Mouse (Mus musculus) forebrain, embryonic 11.5 days (tissue): ENCODE results near the gene Tapbp. TPM values are rescaled to one million over a fixed set of nuclear protein-coding genes. Genes with fewer than 3 reads are reported as not detected.

Source experiments
- ATAC-seq: fragments of 200-750 bp; cut with Nextera tagmentation; replicated peaks from 2 replicates; pipeline ENCODE4 v1.8.0; 2017; ENCODE audit warnings: moderate TSS enrichment; ENCODE audit not compliant: low FRiP score
- DNase-seq: peaks from one replicate; pipeline ENCODE4 v3.0.0-alpha.2; 2017; ENCODE audit warnings: low spot score
- H3K27ac ChIP-seq: fragments of 300-500 bp; sonication (generic); 2 replicates; pipeline ENCODE4 v1.5.1; 2014; ENCODE audit warnings: low read depth, low read length
- H3K27me3 ChIP-seq: fragments of 300-500 bp; sonication (generic); 2 replicates; pipeline ENCODE4 v1.6.1; 2014; ENCODE audit warnings: mild to moderate bottlenecking, low read length, mixed read lengths; ENCODE audit not compliant: control insufficient read depth, insufficient read depth
- H3K36me3 ChIP-seq: fragments of 300-500 bp; sonication (generic); 2 replicates; pipeline ENCODE4 v1.6.1; 2014; ENCODE audit warnings: mild to moderate bottlenecking, low read length, moderate library complexity, mixed read lengths; ENCODE audit not compliant: control insufficient read depth, insufficient read depth
- H3K4me1 ChIP-seq: fragments of 300-500 bp; sonication (generic); replicated peaks from 2 replicates; pipeline ENCODE4 v1.6.1; 2014; ENCODE audit warnings: low read length, mixed read lengths; ENCODE audit not compliant: control insufficient read depth, insufficient read depth
- H3K4me2 ChIP-seq: fragments of 300-500 bp; sonication (generic); 2 replicates; pipeline ENCODE4 v1.6.1; 2014; ENCODE audit warnings: low read depth, mild to moderate bottlenecking, low read length, moderate library complexity, mixed read lengths; ENCODE audit not compliant: severe bottlenecking
- H3K4me3 ChIP-seq: fragments of 300-500 bp; sonication (generic); 2 replicates; pipeline ENCODE4 v1.5.1; 2014; ENCODE audit warnings: low read depth, low read length
- H3K9ac ChIP-seq: fragments of 300-500 bp; sonication (generic); 2 replicates; pipeline ENCODE4 v1.6.1; 2014; ENCODE audit warnings: low read length
- H3K9me3 ChIP-seq: fragments of 300-500 bp; sonication (generic); 2 replicates; pipeline ENCODE4 v1.6.1; 2016; ENCODE audit warnings: low read length, mixed read lengths; ENCODE audit not compliant: control insufficient read depth
- WGBS: fragments of 180-500 bp; shearing (Covaris S2); extraction: QIAGEN DNeasy Blood & Tissue Kit; methylation state at CpG from one replicate; pipeline ENCODE4 v1.1.7; 2014; 5-methylcytosine and 5-hydroxymethylcytosine counted together
- polyA plus RNA-seq: library from polyadenylated mRNA; unstranded; fragments of >200 nt; fragmentation: Nextera tagmentation; extraction: Ambion mirVana; gene quantifications from 2 replicates; pipeline ENCODE4 v1.2.1, GENCODE M21; 2014

Tapbp gene
- polyA plus RNA-seq, 1 experiment from 2014 or later = 15.5 TPM

- H3K9ac ChIP-seq = no peak overlapping the region
- H3K4me1 ChIP-seq = peaks cover 5% of the 10 kb centered on the region; the same call in 1 of the 2 replicates
- H3K27ac ChIP-seq = no peak overlapping the region
- DNase-seq (no peak), ATAC-seq (no peak)
- no peaks in the 10 kb centered on the region for H3K27me3 ChIP-seq
- H3K4me3 ChIP-seq = no peak overlapping the region
- H3K36me3 ChIP-seq = no peaks in the 10 kb centered on the region
- WGBS = 85% methylated on average over 10 of the region's 10 CpGs
- no peak overlapping the region for H3K4me2 ChIP-seq
- H3K9me3 ChIP-seq = no peaks in the 10 kb centered on the region
Observed at GRCm38 (mm10) chr17:33924577-33925283, 9.0 kb downstream of the Tapbp start.

- H3K36me3 ChIP-seq = no peaks in the 10 kb centered on the region
- H3K9ac ChIP-seq = no peak overlapping the region
- H3K4me2 ChIP-seq = no peak overlapping the region
- H3K27me3 ChIP-seq = no peaks in the 10 kb centered on the region
- ATAC-seq (no peak), DNase-seq (no peak)
- H3K9me3 ChIP-seq = no peaks in the 10 kb centered on the region
- no peak overlapping the region for H3K4me3 ChIP-seq
- no peak overlapping the region for H3K27ac ChIP-seq
- 88% methylated on average over 21 of the region's 21 CpGs for WGBS
- H3K4me1 ChIP-seq = peaks cover 5% of the 10 kb centered on the region; the same call in 1 of the 2 replicates
Observed at GRCm38 (mm10) chr17:33925406-33926116, 9.9 kb downstream of the Tapbp start.

GRCm38 (mm10) chr17:33926207-33926932, 10.7 kb downstream of the Tapbp start:
- 76% methylated on average over 17 of the region's 17 CpGs for WGBS
- H3K9ac ChIP-seq = no peak overlapping the region
- peaks cover 11% of the 10 kb centered on the region; the same call in 1 of the 2 replicates for H3K4me1 ChIP-seq
- ATAC-seq (no peak), DNase-seq (no peak)
- no peaks in the 10 kb centered on the region for H3K9me3 ChIP-seq
- no peaks in the 10 kb centered on the region for H3K27me3 ChIP-seq
- no peaks in the 10 kb centered on the region for H3K36me3 ChIP-seq
- no peak overlapping the region for H3K27ac ChIP-seq
- H3K4me2 ChIP-seq = no peak overlapping the region
- H3K4me3 ChIP-seq = no peak overlapping the region

- Histone ChIP-seq H3K36me3 (no peaks in the 10 kb centered on the region), H3K4me2 (peak overlapping the region; percentile 100), H3K27ac (no peak overlapping the region), H3K9me3 (no peaks in the 10 kb centered on the region), H3K4me1 (peaks cover 13% of the 10 kb centered on the region; the same call in 1 of the 2 replicates), H3K9ac (peak overlapping the region; percentile 84), H3K27me3 (no peaks in the 10 kb centered on the region), H3K4me3 (peak overlapping the region; percentile 83)
- WGBS = 66% methylated on average over 21 of the region's 21 CpGs
- DNase-seq (no peak), ATAC-seq (no peak)
Observed at GRCm38 (mm10) chr17:33928251-33928947, 12.7 kb downstream of the Tapbp start.

DNA sequence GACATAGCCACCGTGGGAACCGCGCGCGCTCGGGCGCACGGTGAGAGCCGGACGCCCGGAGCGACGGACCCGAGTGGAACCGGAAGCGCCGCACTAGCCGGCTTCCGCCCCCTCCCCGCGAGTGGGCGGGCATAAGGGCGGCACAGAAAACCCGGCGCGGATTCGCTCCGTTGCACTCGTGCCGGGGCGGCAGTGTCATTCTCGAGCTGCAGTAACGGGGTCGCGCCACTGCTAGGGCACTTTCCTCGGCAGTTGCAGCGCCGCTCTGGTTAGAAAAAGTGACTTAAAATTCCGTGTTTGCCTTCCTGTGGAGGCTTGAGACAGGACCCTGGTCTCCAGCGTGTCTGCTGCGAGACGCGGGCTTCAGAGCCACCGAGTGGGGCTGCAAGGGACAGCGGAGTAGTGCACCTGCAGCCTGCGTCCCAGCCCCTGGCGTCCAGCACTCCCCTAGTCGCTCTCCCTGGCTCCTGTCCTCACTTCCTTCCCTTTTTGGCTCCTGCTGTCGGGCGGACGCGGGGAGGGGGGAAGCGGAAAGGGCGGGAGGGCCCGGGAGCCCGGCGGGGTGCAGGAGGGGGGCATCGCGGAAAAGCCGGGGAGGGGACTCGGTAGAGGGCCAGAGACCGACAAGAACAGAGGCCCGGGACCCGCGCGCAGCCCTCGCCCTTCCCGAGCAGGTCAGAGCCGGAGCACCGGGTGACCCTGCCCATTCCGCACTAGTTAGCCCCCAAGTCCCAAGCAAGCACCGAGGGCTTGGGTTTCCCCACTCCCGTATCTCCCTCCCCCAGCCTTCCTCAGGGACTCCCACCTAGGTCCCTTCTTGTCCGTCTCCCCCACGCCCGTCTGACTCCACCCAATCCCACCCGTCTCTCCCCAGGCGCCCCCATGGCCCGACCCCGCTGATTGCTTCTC, 13.9 kb downstream of the Tapbp start, which contains the start of gene Rgl2:
Gene Rgl2 (plus strand): TSS at position 173 of the 909 bp plus-strand sequence.
- DNase-seq = peak; percentile 98
- under 1% methylated on average over 63 of the region's 80 CpGs for WGBS
- no peaks in the 10 kb centered on the region for H3K36me3 ChIP-seq
- H3K4me3 ChIP-seq = peak within 1 kb of the TSS; percentile 83
- no peaks in the 10 kb centered on the region for H3K27me3 ChIP-seq
- ATAC-seq = peak; percentile 83
- H3K4me1 ChIP-seq = peaks cover 13% of the 10 kb centered on the region; the same call in 1 of the 2 replicates
- peak within 1 kb of the TSS; percentile 94 for H3K27ac ChIP-seq
- H3K9me3 ChIP-seq = no peaks in the 10 kb centered on the region
- H3K4me2 ChIP-seq = peak within 1 kb of the TSS; percentile 100
- H3K9ac ChIP-seq = peak within 1 kb of the TSS; percentile 84

GRCm38 (mm10) chr17:33930280-33931158, 14.8 kb downstream of the Tapbp start:
- Histone ChIP-seq H3K27ac (peak overlapping the region; percentile 94), H3K27me3 (no peaks in the 10 kb centered on the region), H3K4me2 (peak overlapping the region; percentile 100), H3K36me3 (no peaks in the 10 kb centered on the region), H3K4me1 (peaks cover 13% of the 10 kb centered on the region; the same call in 1 of the 2 replicates), H3K9ac (peak overlapping the region; percentile 84), H3K4me3 (peak overlapping the region; percentile 83), H3K9me3 (no peaks in the 10 kb centered on the region)
- under 1% methylated on average over 42 of the region's 45 CpGs for WGBS
- DNase-seq (no peak), ATAC-seq (peak; percentile 28; the same call in 1 of the 2 replicates)
